Mouse (Mus musculus) testis, adult 2 months (tissue): Measurements from ENCODE around the gene Tcte3. TPM values are rescaled to one million over a fixed set of nuclear protein-coding genes. Genes with fewer than 3 reads are reported as not detected.
"Not testable (repeated sequence)": the region's sequence is repeated elsewhere in the genome, so short reads cannot be mapped to it uniquely, and the experiment has no call there.

Experiments used
- H3K27ac ChIP-seq: fragments of 200-500 bp; 2 replicates; pipeline ENCODE4 v1.5.1; 2012; ENCODE audit warnings: low read depth, low read length; ENCODE audit not compliant: control insufficient read depth, insufficient read depth
- H3K27me3 ChIP-seq: fragments of 200-500 bp; 2 replicates; pipeline ENCODE4 v1.6.1; 2012; ENCODE audit warnings: mild to moderate bottlenecking, low read length, moderate library complexity; ENCODE audit not compliant: control insufficient read depth, insufficient read depth
- H3K36me3 ChIP-seq: fragments of 200-500 bp; 2 replicates; pipeline ENCODE4 v1.6.1; 2012; ENCODE audit warnings: mild to moderate bottlenecking, low read length; ENCODE audit not compliant: control insufficient read depth, insufficient read depth
- H3K4me1 ChIP-seq: fragments of 200-500 bp; 2 replicates; pipeline ENCODE4 v1.6.1; 2012; ENCODE audit warnings: low read length; ENCODE audit not compliant: control insufficient read depth, insufficient read depth
- H3K4me3 ChIP-seq: fragments of 200-500 bp; 2 replicates; pipeline ENCODE4 v1.5.1; 2012; ENCODE audit warnings: low read depth, mild to moderate bottlenecking, low read length, moderate library complexity, mixed read lengths; ENCODE audit not compliant: control insufficient read depth
- CTCF ChIP-seq: fragments of 200-500 bp; IDR thresholded peaks from 2 replicates; pipeline ENCODE4 v1.5.1; 2012; ENCODE audit warnings: low read depth, mild to moderate bottlenecking, inconsistent platforms, low read length, moderate library complexity; ENCODE audit not compliant: control insufficient read depth, insufficient read depth, insufficient replicate concordance
- POLR2A ChIP-seq: fragments of 200-500 bp; IDR thresholded peaks from 2 replicates; pipeline ENCODE4 v1.6.1; 2012; ENCODE audit warnings: low read depth, mild to moderate bottlenecking, inconsistent platforms, low read length, moderate library complexity; ENCODE audit not compliant: control insufficient read depth
- polyA plus RNA-seq: library from polyadenylated mRNA; depleted of rRNA; stranded (reverse); fragments of >200 nt; gene quantifications from 2 replicates; pipeline ENCODE4 v1.2.3, GENCODE M21; 2012; rRNA removed

The Tcte3 gene
- 525 and 777 TPM in 2 replicates for polyA plus RNA-seq

DNA sequence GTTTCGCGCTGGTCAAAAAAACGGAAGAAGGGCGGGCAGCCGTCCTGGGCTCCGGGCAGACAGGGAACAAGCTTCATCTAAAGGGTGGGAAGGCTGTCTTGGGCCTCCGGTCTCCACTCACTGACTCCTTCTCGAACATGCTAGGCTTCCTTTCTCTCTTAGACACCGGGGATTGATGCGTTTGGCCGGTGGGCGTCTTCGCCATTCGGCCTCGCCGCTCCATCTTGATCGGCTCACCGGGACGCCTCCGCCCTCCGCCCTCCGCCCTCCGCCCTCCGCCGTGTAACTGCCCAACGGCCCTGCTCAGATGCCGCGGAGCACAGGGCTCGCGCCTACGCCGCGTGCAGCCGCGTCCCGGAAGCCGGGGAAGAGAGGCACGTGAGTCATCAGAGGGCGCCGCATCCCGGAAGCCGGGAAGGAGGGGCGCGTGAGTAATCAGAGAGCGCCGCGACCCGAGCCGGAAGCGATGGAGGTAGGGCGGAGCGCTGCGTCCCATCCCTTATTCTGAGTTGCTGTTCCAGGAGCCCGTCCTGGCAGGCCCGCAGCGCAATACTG lies at the start of gene Tcte3, which contains the start of the genes Ermard and Gm3448:
Tcte3 (minus strand) TSS at position 314 of the 555 bp plus-strand sequence.
Ermard (plus strand) TSS at position 34 of the 555 bp plus-strand sequence.
Gm3448 (minus strand) TSS at position 363 of the 555 bp plus-strand sequence.
- H3K27me3 ChIP-seq, H3K36me3 ChIP-seq, H3K27ac ChIP-seq, H3K4me1 ChIP-seq, H3K4me3 ChIP-seq: not testable (repeated sequence)

DNA sequence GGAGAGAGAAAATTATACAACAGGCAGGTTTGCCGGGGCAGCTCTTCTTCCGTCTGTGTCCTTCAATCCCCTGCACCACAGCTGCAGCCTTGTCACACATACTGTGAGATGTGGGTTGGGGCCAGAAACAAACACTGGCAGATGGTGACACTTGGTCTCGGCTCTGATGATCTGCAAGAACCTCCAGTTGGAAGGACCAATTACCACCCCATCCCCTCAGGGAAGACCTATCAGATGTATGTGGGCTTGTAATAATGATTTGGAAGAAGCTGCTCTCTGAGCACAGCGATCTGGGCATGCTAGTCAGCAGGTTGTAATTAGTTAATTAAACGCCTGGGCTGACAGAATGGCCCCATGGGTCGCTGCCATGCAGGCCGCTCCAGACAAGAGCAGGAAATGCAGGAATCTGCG lies 47.3 kb upstream of the Tcte3 start:
- Histone ChIP-seq H3K4me1 (peaks cover 2% of the 10 kb centered on the region; the same call in 1 of the 2 replicates), H3K27me3 (no peaks in the 10 kb centered on the region), H3K36me3 (no peaks in the 10 kb centered on the region), H3K27ac (no peak overlapping the region), H3K4me3 (peak overlapping the region; percentile 36)
- TF ChIP-seq CTCF (no peak), POLR2A (no peak)

DNA sequence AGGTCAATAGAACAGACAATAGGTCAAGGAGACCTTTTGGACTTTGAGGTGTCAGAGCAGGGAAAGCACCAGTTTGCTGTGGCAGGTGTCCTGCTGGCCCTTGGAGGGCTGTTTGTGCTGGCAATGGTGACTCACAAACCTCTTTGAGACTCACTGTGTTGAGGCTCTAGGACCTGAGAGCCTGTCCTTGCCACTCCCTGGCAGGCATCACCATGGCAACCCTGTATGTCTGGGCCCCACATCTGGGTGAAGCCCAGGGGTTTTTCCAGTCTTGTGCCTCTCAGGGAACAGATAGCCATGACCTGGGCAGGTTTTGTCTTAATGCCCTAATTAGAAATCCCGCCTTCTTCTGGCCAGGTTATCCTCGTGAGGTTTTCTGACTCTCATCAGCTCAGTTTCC lies 46.9 kb upstream of the Tcte3 start:
- TF ChIP-seq CTCF (no peak), POLR2A (no peak)
- Histone ChIP-seq H3K27me3 (no peaks in the 10 kb centered on the region), H3K27ac (no peak overlapping the region), H3K36me3 (no peaks in the 10 kb centered on the region), H3K4me3 (peak overlapping the region; percentile 26), H3K4me1 (peaks cover 2% of the 10 kb centered on the region; the same call in 1 of the 2 replicates)

DNA sequence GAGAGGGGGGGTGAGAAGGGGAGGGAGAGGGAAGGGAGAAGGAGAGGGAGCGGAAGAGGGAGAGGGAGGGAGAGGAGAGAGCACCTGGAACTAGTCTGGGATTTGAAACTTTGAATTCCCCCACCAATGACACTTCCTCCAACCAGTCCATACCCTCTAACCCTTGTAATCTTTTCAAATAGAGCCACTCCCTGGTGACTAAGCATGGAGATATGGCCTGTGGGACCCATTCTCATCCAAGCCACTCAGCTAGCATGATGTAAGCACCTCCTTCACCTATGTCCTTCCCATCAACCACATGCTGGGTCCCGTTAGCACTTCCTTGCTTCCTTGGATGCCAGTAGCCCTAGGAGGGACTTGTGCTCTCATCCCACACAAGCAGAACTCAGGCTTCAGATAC lies 43.7 kb upstream of the Tcte3 start:
- Histone ChIP-seq H3K27ac (no peak overlapping the region), H3K36me3 (no peaks in the 10 kb centered on the region), H3K4me3 (no peak overlapping the region), H3K27me3 (no peaks in the 10 kb centered on the region), H3K4me1 (peaks cover 2% of the 10 kb centered on the region; the same call in 1 of the 2 replicates)
- TF ChIP-seq POLR2A (no peak), CTCF (no peak)

DNA sequence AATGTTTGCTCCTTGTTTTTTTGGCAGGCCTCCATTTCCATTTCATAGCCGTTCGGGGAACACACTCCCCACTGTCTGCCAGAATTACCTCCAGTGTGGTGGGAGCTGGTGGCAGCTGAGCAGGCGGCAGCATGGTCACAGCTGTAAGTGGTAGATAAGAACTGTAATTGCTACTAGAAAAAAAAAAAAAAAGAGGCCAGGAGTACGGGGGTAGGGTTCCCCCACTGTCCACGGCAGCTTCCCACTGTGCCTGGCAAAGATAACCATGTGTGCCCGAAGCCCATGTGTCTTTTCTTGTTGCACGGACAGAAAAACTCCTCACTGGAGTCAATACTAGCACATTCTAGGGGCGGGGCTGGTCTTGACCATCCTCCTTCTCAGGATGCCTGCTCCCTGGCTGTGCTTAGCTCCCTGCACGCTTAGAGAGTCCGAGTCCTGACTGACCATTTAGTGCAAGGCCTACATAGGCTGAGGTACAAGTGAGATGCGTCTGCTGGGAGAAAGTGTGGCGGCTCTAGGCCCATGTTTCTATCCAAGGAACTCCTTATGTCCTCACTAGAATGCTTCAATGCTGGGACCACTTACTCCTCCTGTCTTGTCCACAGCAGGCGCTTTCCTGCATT lies 43.0 kb upstream of the Tcte3 start:
- H3K36me3 ChIP-seq = no peaks in the 10 kb centered on the region
- H3K27ac ChIP-seq = no peak overlapping the region
- H3K4me3 ChIP-seq = no peak overlapping the region
- H3K4me1 ChIP-seq = peaks cover 2% of the 10 kb centered on the region; the same call in 1 of the 2 replicates
- H3K27me3 ChIP-seq = no peaks in the 10 kb centered on the region
- no peak for TF ChIP-seq CTCF
- TF ChIP-seq POLR2A = no peak

DNA sequence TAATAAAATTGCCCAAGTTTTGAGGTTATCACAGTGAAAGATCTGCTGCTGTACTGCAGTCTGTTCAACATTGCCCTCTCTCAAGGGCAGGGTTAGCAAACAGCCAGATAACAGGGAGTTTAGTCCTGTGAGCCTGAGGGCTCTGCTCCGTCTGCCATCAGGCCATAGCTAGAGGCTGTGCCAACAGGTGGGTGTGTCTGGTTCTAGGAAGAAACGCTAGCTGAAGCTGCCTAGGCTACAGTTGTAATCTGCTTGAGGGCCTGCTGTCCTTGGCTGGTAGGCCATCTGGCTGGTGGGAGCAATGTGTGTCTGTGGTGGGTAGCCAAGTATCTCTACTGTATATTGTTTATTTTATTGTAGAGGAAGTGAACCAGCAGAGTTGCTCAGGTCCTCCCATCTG lies 36.2 kb upstream of the Tcte3 start:
- Histone ChIP-seq H3K27me3 (no peaks in the 10 kb centered on the region), H3K27ac (no peak overlapping the region), H3K36me3 (no peaks in the 10 kb centered on the region), H3K4me1 (no peaks in the 10 kb centered on the region), H3K4me3 (no peak overlapping the region)
- TF ChIP-seq CTCF = no peak
- TF ChIP-seq POLR2A = no peak

DNA sequence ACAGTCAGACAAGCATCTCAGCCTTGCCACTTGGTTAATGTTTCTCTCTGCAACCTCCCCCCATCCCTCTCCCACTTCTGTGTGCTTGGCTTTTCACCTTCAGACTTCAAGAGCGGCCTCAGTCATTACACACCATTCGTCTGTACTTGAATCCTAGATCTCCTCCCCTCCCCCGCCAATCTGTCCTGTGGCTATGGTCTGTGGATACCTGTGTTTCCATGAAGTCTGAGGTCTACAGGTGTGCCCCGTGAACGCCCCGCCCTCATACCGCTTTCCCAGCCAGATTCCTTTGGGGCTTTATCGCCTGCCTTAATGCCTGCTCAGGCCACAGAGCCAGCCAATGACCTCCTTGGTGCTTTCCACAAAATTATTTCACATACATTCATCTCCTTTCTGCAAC lies 33.7 kb upstream of the Tcte3 start:
- Histone ChIP-seq H3K4me3 (no peak overlapping the region), H3K27ac (no peak overlapping the region), H3K4me1 (no peaks in the 10 kb centered on the region), H3K27me3 (no peaks in the 10 kb centered on the region), H3K36me3 (no peaks in the 10 kb centered on the region)
- TF ChIP-seq POLR2A = no peak

DNA sequence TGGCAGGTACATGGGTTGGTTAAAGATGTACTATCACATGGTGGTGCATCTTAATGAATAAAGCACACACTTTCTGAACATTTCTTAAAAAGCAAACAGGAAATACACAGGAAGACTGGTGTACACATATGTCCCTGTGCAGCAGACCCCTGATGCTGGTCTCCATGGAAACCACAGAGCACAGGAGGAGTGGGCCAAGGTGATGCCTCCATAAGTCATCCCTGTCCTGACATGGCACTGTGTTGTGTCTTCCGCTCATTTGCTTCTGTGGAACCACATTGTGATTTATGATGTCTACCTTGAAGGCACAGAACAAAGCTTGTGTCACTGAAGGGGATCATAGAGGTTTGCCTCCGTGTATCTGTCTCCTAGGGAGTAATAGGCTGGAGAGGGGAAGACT lies 30.9 kb upstream of the Tcte3 start:
- Histone ChIP-seq H3K36me3 (no peaks in the 10 kb centered on the region), H3K4me1 (no peaks in the 10 kb centered on the region), H3K4me3 (no peak overlapping the region), H3K27me3 (no peaks in the 10 kb centered on the region), H3K27ac (no peak overlapping the region)
- no peak for TF ChIP-seq CTCF
- TF ChIP-seq POLR2A = no peak
